Mouse (Mus musculus) heart, postnatal 0 days (tissue): Measurements from ENCODE around the gene Bcap31. TPM values are rescaled to one million over a fixed set of nuclear protein-coding genes. Genes with fewer than 3 reads are reported as not detected.
A peak's percentile ranks its signal among the peaks of the same experiment; 100 is the strongest.

Experiments used
- ATAC-seq: fragments of 200-750 bp; cut with Nextera tagmentation; 2 replicates; pipeline ENCODE4 v1.8.0; 2017; ENCODE audit warnings: low read depth, moderate number of reproducible peaks, moderate library complexity; ENCODE audit not compliant: insufficient read depth
- DNase-seq: peaks from one replicate; pipeline ENCODE4 v3.0.0-alpha.2; 2016; ENCODE audit warnings: low spot score
- H3K27ac ChIP-seq: fragments of 300-500 bp; sonication (generic); 2 replicates; pipeline ENCODE4 v1.5.1; 2014; ENCODE audit warnings: low read depth, mild to moderate bottlenecking
- H3K27me3 ChIP-seq: fragments of 300-500 bp; sonication (generic); 2 replicates; pipeline ENCODE4 v1.6.1; 2014; ENCODE audit warnings: low read length, mixed read lengths; ENCODE audit not compliant: control insufficient read depth, insufficient read depth
- H3K36me3 ChIP-seq: fragments of 300-500 bp; sonication (generic); replicated peaks from 2 replicates; pipeline ENCODE4 v1.6.1; 2014; ENCODE audit warnings: low read length, mixed read lengths; ENCODE audit not compliant: control insufficient read depth, insufficient read depth
- H3K4me1 ChIP-seq: fragments of 300-500 bp; sonication (generic); 2 replicates; pipeline ENCODE4 v1.6.1; 2014; ENCODE audit warnings: antibody characterized with exemption; ENCODE audit not compliant: control insufficient read depth, insufficient read depth
- H3K4me2 ChIP-seq: fragments of 300-500 bp; sonication (generic); 2 replicates; pipeline ENCODE4 v1.6.1; 2014; ENCODE audit warnings: low read depth, mild to moderate bottlenecking, low read length, moderate library complexity
- H3K4me3 ChIP-seq: fragments of 300-500 bp; sonication (generic); 2 replicates; pipeline ENCODE4 v1.5.1; 2014; ENCODE audit warnings: low read depth, low read length
- H3K9ac ChIP-seq: fragments of 300-500 bp; sonication (generic); replicated peaks from 2 replicates; pipeline ENCODE4 v1.6.1; 2014; ENCODE audit warnings: low read depth, low read length, mixed read lengths
- H3K9me3 ChIP-seq: fragments of 300-500 bp; sonication (generic); replicated peaks from 2 replicates; pipeline ENCODE4 v1.6.1; 2016; ENCODE audit warnings: low read length; ENCODE audit not compliant: control insufficient read depth
- CTCF ChIP-seq: IDR thresholded peaks from 2 replicates; pipeline ENCODE4 v1.5.1; 2016; ENCODE audit warnings: antibody characterized with exemption, control low read depth, low read depth
- EP300 ChIP-seq: IDR thresholded peaks from 2 replicates; pipeline ENCODE4 v1.6.1; 2016; ENCODE audit warnings: antibody characterized with exemption, low read depth
- WGBS: fragments of 180-500 bp; shearing (Covaris S2); extraction: QIAGEN DNeasy Blood & Tissue Kit; methylation state at CpG from one replicate; pipeline ENCODE4 v1.1.7; 2014; 5-methylcytosine and 5-hydroxymethylcytosine counted together
- polyA plus RNA-seq: library from polyadenylated mRNA; unstranded; fragments of >200 nt; fragmentation: Nextera tagmentation; extraction: Ambion mirVana; gene quantifications from 2 replicates; pipeline ENCODE4 v1.2.1, GENCODE M21; 2015
- total RNA-seq: library from RNA; depleted of rRNA; stranded (reverse); fragments of >200 nt; gene quantifications from 2 replicates; pipeline ENCODE4 v1.2.3, GENCODE M21; 2014; ENCODE audit warnings: low replicate concordance

The Bcap31 gene
- total and polyA plus RNA-seq, 2 experiments from 2014 or later, result 65.7 to 148 TPM

GRCm38 (mm10) chrX:73654177-73654576, 61.8 kb downstream of the Bcap31 start:
- no peak for TF ChIP-seq EP300
- peak; percentile 84 for TF ChIP-seq CTCF
- Histone ChIP-seq H3K9ac (no peak overlapping the region), H3K27me3 (no peaks in the 10 kb centered on the region), H3K9me3 (no peaks in the 10 kb centered on the region), H3K4me3 (no peak overlapping the region), H3K4me1 (no peaks in the 10 kb centered on the region), H3K27ac (no peak overlapping the region), H3K36me3 (no peaks in the 10 kb centered on the region), H3K4me2 (no peak overlapping the region)
- ATAC-seq (no peak), DNase-seq (peak; percentile 51)
- 9% methylated on average over 6 of the region's 6 CpGs for WGBS

- TF ChIP-seq EP300 (no peak), CTCF (no peak)
- no peak overlapping the region for H3K27ac ChIP-seq
- H3K4me2 ChIP-seq, result no peak overlapping the region
- no peak for ATAC-seq
- H3K9me3 ChIP-seq, result no peaks in the 10 kb centered on the region
- DNase-seq, result no peak
- H3K27me3 ChIP-seq, result no peaks in the 10 kb centered on the region
- H3K36me3 ChIP-seq, result no peaks in the 10 kb centered on the region
- H3K9ac ChIP-seq, result no peak overlapping the region
- H3K4me1 ChIP-seq, result no peaks in the 10 kb centered on the region
- 77% methylated on average over 6 of the region's 6 CpGs for WGBS
- no peak overlapping the region for H3K4me3 ChIP-seq
Measured at GRCm38 (mm10) chrX:73653392-73653791, 62.6 kb downstream of the Bcap31 start.

- Histone ChIP-seq H3K36me3 (no peaks in the 10 kb centered on the region), H3K27me3 (no peaks in the 10 kb centered on the region), H3K4me3 (no peak overlapping the region), H3K4me1 (no peaks in the 10 kb centered on the region), H3K4me2 (no peak overlapping the region), H3K27ac (no peak overlapping the region), H3K9ac (no peak overlapping the region), H3K9me3 (no peaks in the 10 kb centered on the region)
- no peak for ATAC-seq
- no peak for DNase-seq
- 53% methylated on average over 3 of the region's 3 CpGs for WGBS
- TF ChIP-seq EP300 (no peak), CTCF (no peak)
Measured at GRCm38 (mm10) chrX:73650869-73651268, 65.1 kb downstream of the Bcap31 start.

- WGBS, result 41% methylated on average over 4 of the region's 4 CpGs
- Histone ChIP-seq H3K4me2 (no peak overlapping the region), H3K27me3 (peaks cover 15% of the 10 kb centered on the region; the same call in 1 of the 2 replicates), H3K4me1 (no peaks in the 10 kb centered on the region), H3K9ac (no peak overlapping the region), H3K4me3 (no peak overlapping the region), H3K36me3 (no peaks in the 10 kb centered on the region), H3K27ac (no peak overlapping the region), H3K9me3 (no peaks in the 10 kb centered on the region)
- DNase-seq, result no peak
- no peak for ATAC-seq
- TF ChIP-seq CTCF (no peak), EP300 (no peak)
Measured at GRCm38 (mm10) chrX:73645121-73645520, 70.9 kb downstream of the Bcap31 start.

- Histone ChIP-seq H3K4me1 (no peaks in the 10 kb centered on the region), H3K9ac (no peak overlapping the region), H3K4me2 (peak overlapping the region; percentile 57), H3K9me3 (no peaks in the 10 kb centered on the region), H3K27me3 (peaks cover 60% of the 10 kb centered on the region), H3K4me3 (peak overlapping the region; percentile 28), H3K36me3 (no peaks in the 10 kb centered on the region), H3K27ac (no peak overlapping the region)
- 17% methylated on average over 40 of the region's 41 CpGs for WGBS
- DNase-seq, result no peak
- no peak for TF ChIP-seq EP300
- TF ChIP-seq CTCF, result no peak
- no peak for ATAC-seq
Measured at GRCm38 (mm10) chrX:73639901-73640469, 76.0 kb downstream of the Bcap31 start.

GRCm38 (mm10) chrX:73639255-73639675, 76.7 kb downstream of the Bcap31 start, which contains the start of gene Dusp9:
Gene Dusp9 (plus strand): TSS chrX:73639419.
- no peaks in the 10 kb centered on the region for H3K9me3 ChIP-seq
- H3K36me3 ChIP-seq, result no peaks in the 10 kb centered on the region
- no peaks in the 10 kb centered on the region for H3K4me1 ChIP-seq
- H3K27me3 ChIP-seq, result peaks cover 65% of the 10 kb centered on the region
- peak; percentile 41 for DNase-seq
- peak; percentile 81 for ATAC-seq
- no peak within 1 kb of the TSS for H3K27ac ChIP-seq
- peak within 1 kb of the TSS; percentile 57 for H3K4me2 ChIP-seq
- WGBS, result 14% methylated on average over 23 of the region's 28 CpGs
- TF ChIP-seq EP300, result no peak
- TF ChIP-seq CTCF, result no peak
- H3K4me3 ChIP-seq, result peak within 1 kb of the TSS; percentile 28
- H3K9ac ChIP-seq, result no peak within 1 kb of the TSS
